Mouse (Mus musculus) G1E-ER4 (cell line): Measurements from ENCODE around the gene Pole3. TPM values are rescaled to one million over a fixed set of nuclear protein-coding genes. Genes with fewer than 3 reads are reported as not detected.
A peak's percentile ranks its signal among the peaks of the same experiment; 100 is the strongest.

ENCODE experiments used
- GATA1 ChIP-seq: IDR thresholded peaks from one replicate; pipeline ENCODE4 v1.8.0; 2012; ENCODE audit warnings: low read length, inconsistent platforms
- polyA plus RNA-seq: library from polyadenylated mRNA; stranded (reverse); fragments of >175 nt; gene quantifications from 2 replicates; pipeline ENCODE4 v1.2.3, GENCODE M21; 2012

Pole3 gene
- polyA plus RNA-seq, 1 experiment: 53.6 TPM

DNA sequence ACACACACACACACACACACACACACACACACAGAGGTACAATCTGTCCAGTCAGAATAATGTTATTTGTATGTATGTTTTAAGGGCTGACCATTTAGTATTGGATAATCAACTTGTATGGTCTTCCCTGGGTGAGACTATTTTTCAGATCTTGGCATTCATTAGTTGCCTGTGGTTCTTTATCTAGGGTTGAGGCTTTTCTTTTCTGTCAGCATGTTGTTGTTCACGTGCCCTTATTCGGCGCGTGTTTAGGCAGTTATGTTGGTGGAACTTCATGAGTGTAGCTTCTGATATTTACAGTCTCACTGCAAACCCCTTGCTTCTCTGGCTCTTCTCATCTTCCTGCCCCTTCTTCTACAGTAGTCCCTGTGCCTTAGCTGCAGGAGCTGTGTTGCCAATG lies 2.8 kb upstream of the Pole3 start:
- TF ChIP-seq GATA1: no peak

DNA sequence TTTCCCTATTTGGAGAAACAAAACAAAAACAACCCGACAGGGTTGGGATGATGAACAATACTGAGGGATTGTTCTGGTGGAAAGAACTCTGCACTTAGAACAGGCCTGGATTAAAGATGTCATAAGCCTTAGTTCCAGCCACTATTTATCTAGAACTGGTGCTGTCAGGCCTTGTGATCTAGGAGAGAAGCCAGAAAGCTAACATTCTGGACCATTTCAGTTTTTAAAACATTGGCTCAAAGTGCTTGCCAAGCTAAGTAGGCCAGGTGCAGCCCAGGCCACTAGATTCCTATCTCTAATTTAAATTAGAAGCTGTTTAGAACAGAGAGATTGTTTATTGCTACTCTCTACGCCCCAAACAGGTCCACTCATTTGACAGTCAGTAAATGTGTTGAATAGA lies 1.4 kb upstream of the Pole3 start:
- no peak for TF ChIP-seq GATA1

- no peak for TF ChIP-seq GATA1
Observed at GRCm38 (mm10) chr4:62525489-62525811, 582 bp upstream of the Pole3 start.

DNA sequence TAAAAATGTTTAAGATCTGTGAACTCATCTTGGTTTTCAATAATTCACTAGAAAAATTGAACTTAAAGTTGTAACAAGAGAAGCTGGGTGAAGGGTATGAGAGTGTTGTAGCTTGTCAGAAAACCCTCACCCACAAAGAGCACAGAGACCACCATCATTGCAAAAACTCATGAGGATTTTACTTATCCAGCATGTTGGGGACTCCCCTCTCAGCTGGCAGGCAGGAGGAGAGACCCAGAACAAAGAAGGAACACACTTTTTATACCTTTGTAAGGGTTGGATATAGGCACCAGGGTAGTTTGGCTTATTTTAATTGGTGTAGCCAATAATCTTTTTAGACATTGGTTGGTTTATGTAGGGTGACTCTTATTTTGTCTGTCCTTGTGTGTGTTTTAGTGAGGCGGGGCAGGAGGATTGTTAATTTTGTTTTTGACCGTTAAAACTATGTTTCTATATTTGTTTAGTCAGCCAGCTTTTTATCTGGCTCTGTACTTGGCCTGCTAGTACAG lies 3.9 kb downstream of the Pole3 start:
- TF ChIP-seq GATA1: no peak

GRCm38 (mm10) chr4:62519849-62520233 lies 5.0 kb downstream of the Pole3 start, which contains the start of gene Alad:
Gene Alad (minus strand): TSS chr4:62519918.
- TF ChIP-seq GATA1: no peak

DNA sequence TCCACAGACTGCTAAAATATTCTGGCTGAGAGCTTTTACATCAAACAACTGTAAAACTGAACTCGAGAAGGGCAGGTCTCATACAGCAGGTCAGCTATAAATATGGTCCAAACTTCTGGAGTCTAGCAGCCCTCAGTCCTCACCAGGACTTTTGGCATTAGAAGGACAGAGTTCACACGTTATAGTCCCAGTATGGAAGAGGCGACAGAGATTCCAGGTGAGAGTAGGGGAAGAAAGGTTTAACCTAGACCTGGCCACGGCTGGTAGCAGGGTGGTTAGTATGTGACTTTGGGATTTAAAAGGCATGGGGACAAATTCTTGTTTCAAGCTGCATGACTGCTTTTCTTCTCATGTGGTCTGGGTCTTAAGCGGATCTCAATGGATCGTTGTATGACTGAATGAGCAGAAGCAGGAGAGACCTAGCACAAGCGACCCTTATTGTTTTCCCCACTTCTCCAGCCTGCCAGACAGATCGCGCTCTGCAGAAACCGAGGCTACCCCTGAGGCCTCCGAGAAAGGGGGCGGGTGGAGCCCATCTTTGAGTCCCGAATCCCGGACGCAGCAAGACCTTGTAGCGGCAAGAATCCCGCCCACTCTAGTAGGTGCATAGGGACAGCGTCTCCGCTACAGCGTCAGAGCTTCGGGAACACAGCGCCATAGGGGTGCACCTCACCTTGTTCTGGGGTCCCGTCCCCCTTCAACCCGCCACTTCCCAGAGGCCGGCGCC lies 5.6 kb downstream of the Pole3 start:
- no peak for TF ChIP-seq GATA1

DNA sequence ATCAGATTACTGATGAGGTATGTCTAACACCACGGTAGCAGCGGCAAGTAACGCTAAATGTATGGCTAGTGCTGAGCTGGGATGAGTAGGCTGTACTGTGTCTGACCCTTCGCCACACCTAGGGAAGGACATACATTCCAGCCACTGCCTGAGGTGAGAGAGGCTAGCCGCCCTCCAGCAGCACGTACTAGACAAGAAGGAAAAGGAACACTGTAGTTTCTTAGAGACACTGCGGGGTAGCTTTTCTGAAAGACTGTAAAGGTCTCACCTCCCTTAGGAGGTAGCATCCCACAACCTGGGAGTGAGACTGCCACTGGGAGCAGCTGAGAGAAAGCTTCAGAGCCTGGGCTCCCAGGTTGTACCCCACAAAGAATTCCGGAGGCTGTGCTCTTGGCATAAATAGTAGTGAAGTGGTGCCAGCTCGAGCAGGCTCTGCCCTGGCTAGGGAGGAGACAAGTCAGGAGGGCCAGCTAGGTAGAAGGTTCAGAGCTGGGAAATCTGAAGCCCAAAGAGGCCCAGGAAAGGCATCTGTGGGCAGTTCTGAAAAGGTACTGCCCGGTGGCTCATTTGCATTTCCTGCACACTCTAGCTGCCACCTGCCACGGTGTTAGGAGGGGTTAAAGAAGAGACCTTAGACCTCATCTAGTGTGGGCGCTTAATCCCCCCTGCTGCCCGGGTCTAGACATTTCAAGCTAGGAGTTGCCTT lies 6.3 kb downstream of the Pole3 start:
- TF ChIP-seq GATA1: no peak

DNA sequence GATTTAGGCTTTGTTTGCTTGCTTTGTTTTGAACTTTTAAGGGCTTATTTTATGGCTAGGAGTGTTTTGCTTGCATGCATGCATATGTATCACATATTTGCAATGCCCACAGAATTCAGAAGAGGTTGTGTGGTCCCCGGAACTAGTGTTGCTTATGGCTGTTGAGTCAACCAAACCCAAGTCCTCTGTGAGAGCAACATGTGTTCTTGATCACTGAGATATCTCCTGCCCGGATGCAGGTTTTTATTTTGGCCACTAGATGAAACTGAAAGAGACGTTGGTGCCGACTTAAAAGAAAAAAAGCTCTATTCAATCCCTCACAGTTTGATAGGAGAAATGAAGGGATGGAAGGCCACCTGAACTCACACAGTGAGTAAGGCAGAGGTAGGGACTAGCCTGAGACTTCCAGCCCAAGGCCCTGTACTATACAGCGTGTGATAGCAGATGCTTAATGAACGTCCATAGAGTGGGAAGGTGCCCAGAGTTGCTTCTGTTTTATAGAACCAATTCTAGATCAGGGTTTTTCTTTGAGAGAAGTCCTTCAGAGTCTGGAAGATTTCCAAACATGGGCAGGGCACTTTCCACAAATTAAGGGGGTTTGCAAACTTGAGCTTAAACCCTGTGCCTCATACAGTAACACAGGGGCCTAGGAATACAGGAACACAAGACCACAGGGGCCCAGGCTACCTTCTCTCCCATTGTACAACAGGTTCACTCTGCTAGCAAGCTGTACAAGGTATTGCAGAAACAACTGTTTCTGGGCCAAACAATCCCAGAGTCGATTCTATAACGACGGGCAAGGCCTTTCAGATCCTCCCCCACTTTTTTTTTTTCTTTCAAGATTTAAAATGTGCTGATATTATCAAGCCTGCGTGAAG lies 7.1 kb downstream of the Pole3 start:
- TF ChIP-seq GATA1: no peak

GRCm38 (mm10) chr4:62517046-62517445 lies 7.8 kb downstream of the Pole3 start:
- no peak for TF ChIP-seq GATA1

GRCm38 (mm10) chr4:62516579-62516978 lies 8.3 kb downstream of the Pole3 start:
- TF ChIP-seq GATA1: peak; percentile 51

- TF ChIP-seq GATA1: no peak
Observed at GRCm38 (mm10) chr4:62516079-62516478, 8.8 kb downstream of the Pole3 start.

DNA sequence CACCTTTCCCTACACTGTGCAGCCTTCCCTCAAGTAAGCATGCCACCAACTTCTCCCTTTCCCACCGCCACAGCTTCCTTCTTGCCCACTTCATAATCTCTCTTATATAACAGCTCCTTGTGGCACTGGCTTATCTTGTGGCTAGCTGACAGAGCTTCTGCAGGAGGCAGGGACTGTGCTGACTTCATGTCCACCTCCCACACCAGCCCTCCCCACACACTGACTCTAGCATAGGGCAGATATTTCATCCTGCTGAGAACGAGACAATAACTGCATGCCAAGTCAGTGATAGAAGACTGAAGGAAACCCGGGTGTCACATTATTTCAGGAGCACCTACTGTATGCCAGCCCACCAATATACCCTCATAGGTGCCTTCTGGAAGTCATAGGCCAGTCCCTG lies 9.4 kb downstream of the Pole3 start:
- TF ChIP-seq GATA1: peak; percentile 72

DNA sequence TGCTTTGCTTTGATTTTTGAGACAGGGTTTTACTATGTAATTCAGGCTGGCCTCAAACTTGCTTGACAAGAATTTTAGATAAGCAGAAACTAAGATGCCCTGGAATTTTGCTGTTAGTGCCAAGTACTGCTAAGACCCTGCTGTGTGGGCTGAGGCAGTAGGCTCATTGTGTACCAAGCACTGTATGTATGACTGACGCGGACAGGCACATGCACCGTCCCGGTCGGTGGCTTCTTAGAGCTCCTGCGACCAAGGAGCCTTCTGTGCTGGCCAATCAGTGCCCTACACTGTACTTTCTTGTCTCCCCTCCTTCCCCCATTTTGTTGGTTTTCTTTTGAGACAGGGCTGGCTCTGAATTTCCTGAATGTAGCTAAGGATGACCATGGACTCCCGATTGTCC lies 9.9 kb downstream of the Pole3 start:
- no peak for TF ChIP-seq GATA1

GRCm38 (mm10) chr4:62513998-62514506 lies 10.8 kb downstream of the Pole3 start:
- no peak for TF ChIP-seq GATA1

- TF ChIP-seq GATA1: no peak
Observed at GRCm38 (mm10) chr4:62509946-62510345, 14.9 kb downstream of the Pole3 start.

GRCm38 (mm10) chr4:62508839-62509238 lies 16.0 kb downstream of the Pole3 start:
- TF ChIP-seq GATA1: no peak
